In genomic region chr5:124352141-124352920, GRCm38 (mm10) we compare ENCODE assay signal across 8 mouse cellular contexts. TPM values are rescaled to one million over a fixed set of nuclear protein-coding genes. Genes with fewer than 3 reads are reported as not detected.
A peak's percentile ranks its signal among the peaks of the same experiment; 100 is the strongest.
DNase-seq lines count a peak whose midpoint lies in the region; ATAC-seq and TF ChIP-seq lines count a peak whose summit lies in the region.

No protein-coding gene starts in this region.

- peak overlapping the region; percentile 93 for H3K9ac ChIP-seq in forebrain, embryonic 16.5 days (replicated peaks; ENCODE audit: low read depth, low read length)
- H3K9ac ChIP-seq in lung, postnatal 0 days (replicated peaks; ENCODE audit: low read depth) = peak overlapping the region; percentile 94; the same call in 1 of the 2 replicates

- no peaks in the 10 kb centered on the region for H3K9me3 ChIP-seq in G1E (replicated peaks)
- H3K9me3 ChIP-seq in forebrain, embryonic 16.5 days (ENCODE audit: control insufficient read depth, low read length) = no peaks in the 10 kb centered on the region
- no peaks in the 10 kb centered on the region for H3K9me3 ChIP-seq in lung, postnatal 0 days (ENCODE audit: low read length)

- peak overlapping the region; percentile 91 for H3K4me2 ChIP-seq in forebrain, embryonic 16.5 days (ENCODE audit: low read length)
- peak overlapping the region; percentile 96 for H3K4me2 ChIP-seq in lung, postnatal 0 days (replicated peaks; ENCODE audit: low read depth, low read length)

- peak overlapping the region; percentile 96 for H3K27ac ChIP-seq in cerebellum, adult 2 months (ENCODE audit: insufficient read depth, low read length)
- H3K27ac ChIP-seq in forebrain, embryonic 16.5 days (ENCODE audit: low read length) = peak overlapping the region; percentile 99
- peak overlapping the region; percentile 96 for H3K27ac ChIP-seq in lung, postnatal 0 days (ENCODE audit: low read length)

- peaks cover 51% of the 10 kb centered on the region for H3K4me1 ChIP-seq in G1E (ENCODE audit: insufficient read depth, low read depth, low read length)
- H3K4me1 ChIP-seq in cerebellum, adult 2 months (ENCODE audit: control insufficient read depth, insufficient read depth, low read length) = peaks cover 20% of the 10 kb centered on the region
- peaks cover 38% of the 10 kb centered on the region for H3K4me1 ChIP-seq in forebrain, embryonic 16.5 days (replicated peaks; ENCODE audit: control insufficient read depth, insufficient read depth, low read length)
- H3K4me1 ChIP-seq in lung, postnatal 0 days (ENCODE audit: insufficient read depth, low read depth, low read length) = peaks cover 20% of the 10 kb centered on the region

- peak; percentile 81 for DNase-seq in G1E (ENCODE audit: low spot score)
- peak; percentile 87 to 91 for DNase-seq in cerebellum, adult 2 months
- peak; percentile 90 for DNase-seq in heart, postnatal 4 days
- DNase-seq in layer of hippocampus, adult 8-10 months (ENCODE audit: low spot score in 2 of 2) = peak; percentile 76 to 84
- peak; percentile 94 for DNase-seq in lung, postnatal 0 days (ENCODE audit: low spot score)
- peak; percentile 58 for DNase-seq in ovary, postnatal 10 days (ENCODE audit: low spot score)
- DNase-seq in thymus, postnatal 14 days = peak; percentile 81

- no peaks in the 10 kb centered on the region for H3K27me3 ChIP-seq in G1E (ENCODE audit: insufficient read depth, low read length)
- H3K27me3 ChIP-seq in cerebellum, adult 2 months (ENCODE audit: control insufficient read depth, insufficient read depth, low read length) = no peaks in the 10 kb centered on the region
- H3K27me3 ChIP-seq in forebrain, embryonic 16.5 days (replicated peaks; ENCODE audit: control insufficient read depth, insufficient read depth, low read length) = no peaks in the 10 kb centered on the region
- no peaks in the 10 kb centered on the region for H3K27me3 ChIP-seq in lung, postnatal 0 days (replicated peaks; ENCODE audit: insufficient read depth, low read length)

- no peak for TF ChIP-seq CTCF in G1E (IDR thresholded peaks at IDR 0.05; ENCODE audit: low read depth, low read length)
- TF ChIP-seq CTCF in cerebellum, adult 2 months (IDR thresholded peaks at IDR 0.05; ENCODE audit: borderline replicate concordance, insufficient read depth, low read depth, low read length) = no peak
- peak; percentile 35 for TF ChIP-seq CTCF in lung, postnatal 0 days (IDR thresholded peaks at IDR 0.05)

- H3K4me3 ChIP-seq in G1E (ENCODE audit: low read depth, low read length) = peak overlapping the region; percentile 82
- H3K4me3 ChIP-seq in cerebellum, adult 2 months (replicated peaks; ENCODE audit: insufficient read depth, low read depth, low read length) = peak overlapping the region; percentile 73
- peak overlapping the region; percentile 76 for H3K4me3 ChIP-seq in forebrain, embryonic 16.5 days (replicated peaks; ENCODE audit: low read length)
- H3K4me3 ChIP-seq in lung, postnatal 0 days (ENCODE audit: low read depth, low read length) = peak overlapping the region; percentile 97

- peaks cover 43% of the 10 kb centered on the region for H3K36me3 ChIP-seq in G1E (replicated peaks)
- H3K36me3 ChIP-seq in forebrain, embryonic 16.5 days (ENCODE audit: control insufficient read depth, insufficient read depth) = peaks cover 13% of the 10 kb centered on the region
- peaks cover 10% of the 10 kb centered on the region; the same call in 1 of the 2 replicates for H3K36me3 ChIP-seq in lung, postnatal 0 days (ENCODE audit: insufficient read depth, low read length)

- peak; percentile 49; the same call in 1 of the 2 replicates for TF ChIP-seq POLR2A in cerebellum, adult 2 months (IDR thresholded peaks at IDR 0.05; ENCODE audit: borderline replicate concordance, insufficient read depth, low read length)

- ATAC-seq in G1E (ENCODE audit: extremely low read depth, insufficient number of reproducible peaks, low FRiP score, poor library complexity, severe bottlenecking) = peak; percentile 60
- peak; percentile 82 for ATAC-seq in forebrain, embryonic 16.5 days
- peak; percentile 79 for ATAC-seq in lung, postnatal 0 days

- 2% methylated on average over 30 of the region's 30 CpGs for WGBS in cerebellum, adult 2 months
- under 1% methylated on average over 25 of the region's 30 CpGs for WGBS in forebrain, embryonic 16.5 days
- 1% methylated on average over 24 of the region's 30 CpGs for WGBS in lung, postnatal 0 days

- no peak for TF ChIP-seq EP300 in lung, postnatal 0 days (IDR thresholded peaks at IDR 0.05)

RNA-seq across cellular contexts. Expression of gene Cdk2ap1, which starts 10.6 kb away (rescaled TPM):
- total RNA-seq in G1E (2014; fragmentation: Nextera tagmentation) = 183 and 193 TPM in 2 replicates
- 150 and 200 TPM in 2 replicates for total RNA-seq in G1E (2017)
- 145 and 163 TPM in 2 replicates for polyA plus RNA-seq in G1E (2012)
- 267 and 279 TPM in 2 replicates for polyA plus RNA-seq in cerebellum, adult 2 months (2012; rRNA removed)
- polyA plus RNA-seq in forebrain, embryonic 16.5 days (2015; fragmentation: Nextera tagmentation; extraction: Ambion mirVana) = 60.5 and 74.2 TPM in 2 replicates
- 100 to 1,000 TPM; 201 to 202 TPM for total RNA-seq in heart, postnatal 4 days (2021)
- 100 to 1,000 TPM in 2 of 4 experiments, 10 to 100 TPM in 2; 92.2 to 111 (median 102) TPM for total RNA-seq in layer of hippocampus, adult 8-10 months (2022)
- 39.3 and 49.3 TPM in 2 replicates for polyA plus RNA-seq in lung, postnatal 0 days (2015; fragmentation: Nextera tagmentation; extraction: Ambion mirVana)

RNA-seq across cellular contexts. Expression of gene 2810006K23Rik, which starts 24.4 kb away (rescaled TPM):
- total RNA-seq in G1E (2014; fragmentation: Nextera tagmentation) (26.8 and 29.5 TPM in 2 replicates), G1E (2017) (18.9 and 19.8 TPM in 2 replicates)
- 5.9 and 7.7 TPM in 2 replicates for polyA plus RNA-seq in G1E (2012)
- 10.5 and 12.0 TPM in 2 replicates for polyA plus RNA-seq in cerebellum, adult 2 months (2012; rRNA removed)
- polyA plus RNA-seq in forebrain, embryonic 16.5 days (2015; fragmentation: Nextera tagmentation; extraction: Ambion mirVana) = 17.4 and 18.8 TPM in 2 replicates
- total RNA-seq in heart, postnatal 4 days (2021) = 10 to 100 TPM; 11.7 to 13.0 TPM
- total RNA-seq in layer of hippocampus, adult 8-10 months (2022) = 10 to 100 TPM; 12.3 to 17.1 (median 14.6) TPM
- polyA plus RNA-seq in lung, postnatal 0 days (2015; fragmentation: Nextera tagmentation; extraction: Ambion mirVana) = 6.1 and 7.7 TPM in 2 replicates

RNA-seq across cellular contexts. Expression of gene Mphosph9, which starts 24.6 kb away (rescaled TPM):
- total RNA-seq in G1E (2014; fragmentation: Nextera tagmentation) (16.8 and 24.2 TPM in 2 replicates), G1E (2017) (22.8 and 23.2 TPM in 2 replicates)
- polyA plus RNA-seq in G1E (2012) = 2.0 and 2.4 TPM in 2 replicates
- 27.2 and 32.6 TPM in 2 replicates for polyA plus RNA-seq in cerebellum, adult 2 months (2012; rRNA removed)
- polyA plus RNA-seq in forebrain, embryonic 16.5 days (2015; fragmentation: Nextera tagmentation; extraction: Ambion mirVana) = 17.0 and 17.1 TPM in 2 replicates
- total RNA-seq in heart, postnatal 4 days (2021) = 10 to 100 TPM; 12.1 to 13.9 TPM
- total RNA-seq in layer of hippocampus, adult 8-10 months (2022) = 10 to 100 TPM; 17.5 to 26.2 (median 24.9) TPM
- polyA plus RNA-seq in lung, postnatal 0 days (2015; fragmentation: Nextera tagmentation; extraction: Ambion mirVana) = 3.2 and 3.4 TPM in 2 replicates

Comparison
In these comparisons a context has a peak if more than half of its experiments do, and no peak if none do; other contexts are left out.
1. Peak in every context shown above with its lines: DNase-seq, ATAC-seq, H3K4me3 ChIP-seq and H3K27ac ChIP-seq.